Mouse (Mus musculus): Measurements from ENCODE around the gene Mier2. TPM values are rescaled to one million over a fixed set of nuclear protein-coding genes. Genes with fewer than 3 reads are reported as not detected.

The Mier2 gene
- total RNA-seq, 2 experiments from 2014 or later, result 9.2 to 12.4 TPM

DNA sequence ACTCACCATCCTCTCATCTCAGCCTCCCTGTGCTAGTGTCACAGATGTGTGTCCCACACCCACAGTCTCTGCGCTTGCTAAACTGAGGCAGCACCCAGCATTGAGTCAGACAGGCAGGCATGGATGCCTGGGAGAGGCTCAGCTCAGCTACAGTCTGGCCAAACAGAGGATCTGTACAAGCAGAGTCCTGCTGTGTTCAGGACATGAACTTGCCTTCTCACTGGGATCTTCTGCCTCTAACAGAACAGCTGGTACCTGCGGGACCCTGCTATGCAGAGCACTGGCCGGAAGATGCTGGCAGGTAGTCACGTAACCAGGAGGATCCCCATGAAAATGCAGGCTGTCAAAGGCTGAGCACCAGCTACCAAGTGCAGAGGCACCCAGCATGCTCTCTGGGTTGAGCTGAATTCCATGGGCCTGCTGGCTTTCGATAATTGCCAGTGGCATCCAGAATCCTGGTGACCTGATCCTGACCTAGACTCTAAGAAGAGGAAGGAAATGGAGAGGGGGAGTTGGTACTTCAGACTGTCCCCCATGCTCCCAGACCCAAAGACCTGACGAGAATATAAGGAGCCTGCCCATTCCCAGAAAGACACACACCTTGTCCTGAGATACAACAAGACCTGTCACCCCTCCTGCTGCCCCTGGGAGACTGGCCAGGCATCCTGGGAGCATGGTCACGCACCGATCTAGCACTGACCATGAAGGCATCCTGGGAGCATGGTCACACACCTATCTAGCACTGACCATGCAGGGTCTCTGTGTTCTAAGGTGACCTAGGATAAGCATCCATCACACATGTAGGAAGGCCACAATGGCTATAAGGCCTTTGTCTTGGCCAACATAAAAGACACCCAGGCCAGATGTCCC lies 29.3 kb downstream of the Mier2 start:
- no peak for DNase-seq
- intact Hi-C loops (cut with DNase I), result no loop called here

DNA sequence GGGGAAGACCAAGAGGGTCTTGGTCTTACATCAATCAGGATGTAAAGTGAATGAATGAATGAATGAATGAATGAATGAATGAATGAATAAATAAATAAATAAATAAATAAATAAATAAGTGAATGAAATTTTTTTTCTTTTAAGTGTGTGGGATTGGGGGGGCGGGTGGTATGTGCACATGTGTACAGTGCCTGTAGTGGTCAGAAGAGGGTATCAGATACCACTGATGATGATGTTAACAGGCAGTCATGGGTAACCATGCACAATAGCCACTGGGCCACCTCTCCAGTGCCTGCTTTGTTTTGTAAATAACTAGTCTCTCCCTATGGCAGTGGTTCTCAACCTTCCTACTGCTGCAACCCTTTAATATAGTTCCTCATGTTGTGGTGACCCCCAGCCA lies 30.6 kb downstream of the Mier2 start:
- DNase-seq, result no peak
- intact Hi-C loops (cut with DNase I), result no loop called here

DNA sequence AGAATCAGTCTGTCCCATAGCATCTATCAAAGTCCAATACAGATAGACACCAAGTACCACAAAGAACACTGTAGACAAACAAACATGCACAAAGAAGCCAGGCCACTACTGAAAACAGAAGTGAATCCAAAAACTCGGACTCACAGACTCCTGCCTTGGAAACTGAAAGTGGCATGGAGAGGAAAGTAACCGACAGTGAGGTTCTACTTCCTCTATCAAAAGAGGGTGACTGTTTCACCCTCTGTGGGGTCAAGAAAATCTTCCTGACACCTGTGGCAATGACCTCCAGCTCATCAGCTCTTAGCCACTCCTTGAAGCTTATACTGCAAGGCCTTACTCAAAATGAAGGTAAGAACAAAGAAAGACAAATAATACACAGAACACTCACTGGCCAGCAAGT lies 48.3 kb downstream of the Mier2 start:
- intact Hi-C loops (cut with DNase I), result no loop called here
- no peak for DNase-seq

DNA sequence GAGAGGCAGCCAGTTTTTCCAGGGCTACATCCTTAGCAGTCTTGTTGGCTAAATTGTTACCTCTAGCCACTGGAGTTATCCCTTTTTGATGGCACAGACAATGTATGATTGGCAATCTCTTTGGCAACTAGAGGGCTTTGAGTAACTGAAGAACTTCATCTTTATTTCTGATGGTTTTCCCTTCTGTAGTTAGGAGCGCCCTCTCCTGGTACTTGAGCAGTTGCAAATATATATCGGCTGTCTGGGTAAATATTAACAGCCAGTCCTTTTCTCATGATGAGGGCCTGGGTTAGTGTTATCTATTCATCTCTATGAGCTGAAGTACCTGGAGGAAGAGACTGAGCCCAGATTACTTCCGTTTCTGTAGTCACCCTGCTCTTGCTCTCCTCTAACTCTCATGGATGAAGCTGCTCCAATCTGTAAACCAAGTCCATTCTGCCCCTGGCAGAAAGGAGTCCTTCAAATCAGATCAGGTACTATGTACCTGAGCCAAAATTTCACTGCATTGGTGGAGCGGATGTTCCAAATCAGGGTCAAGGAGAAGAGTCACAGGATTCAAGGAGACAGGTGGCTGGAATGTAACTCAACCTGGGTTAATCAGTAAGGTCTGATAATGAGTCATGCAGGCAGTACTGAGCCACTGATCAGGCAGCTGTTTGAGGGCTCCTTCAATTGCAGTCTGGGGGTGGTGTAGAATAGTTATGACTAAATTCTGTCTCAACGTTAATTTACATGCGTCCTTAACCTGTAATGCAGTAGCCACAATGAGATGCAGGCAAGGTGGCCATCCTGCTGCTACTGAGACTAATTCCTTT lies 52.0 kb downstream of the Mier2 start:
- intact Hi-C loops (cut with DNase I), result no loop called here
- no peak for DNase-seq

DNA sequence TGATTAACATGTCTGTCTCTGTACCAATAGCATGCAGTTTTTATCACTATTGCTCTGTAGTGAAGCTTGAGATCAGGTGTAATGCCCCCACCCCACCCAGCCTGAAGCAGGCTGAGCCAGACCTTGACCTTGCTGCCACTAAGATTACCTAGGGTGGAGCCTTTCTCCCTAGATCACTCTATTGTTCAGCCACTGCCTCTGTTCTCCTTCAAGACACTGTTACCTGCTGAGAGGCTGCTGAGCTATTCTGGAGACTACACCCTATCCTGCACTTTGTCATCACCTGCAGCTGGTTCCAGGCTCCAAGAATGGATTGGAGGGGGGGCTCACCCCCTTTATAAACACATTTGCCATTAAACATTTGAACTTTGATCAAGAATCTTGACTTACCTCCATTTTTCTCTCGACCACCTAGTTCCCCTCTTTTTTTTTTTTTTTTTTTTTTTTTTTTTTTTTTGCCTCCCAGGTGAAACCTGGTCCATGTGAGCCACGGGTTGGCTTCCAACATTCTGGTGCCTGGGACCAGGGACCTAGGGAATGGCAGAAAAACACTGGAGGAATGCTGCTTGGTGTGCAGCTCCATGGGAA lies 58.2 kb downstream of the Mier2 start:
- intact Hi-C loops (cut with DNase I), result no loop called here
- no peak for DNase-seq

DNA sequence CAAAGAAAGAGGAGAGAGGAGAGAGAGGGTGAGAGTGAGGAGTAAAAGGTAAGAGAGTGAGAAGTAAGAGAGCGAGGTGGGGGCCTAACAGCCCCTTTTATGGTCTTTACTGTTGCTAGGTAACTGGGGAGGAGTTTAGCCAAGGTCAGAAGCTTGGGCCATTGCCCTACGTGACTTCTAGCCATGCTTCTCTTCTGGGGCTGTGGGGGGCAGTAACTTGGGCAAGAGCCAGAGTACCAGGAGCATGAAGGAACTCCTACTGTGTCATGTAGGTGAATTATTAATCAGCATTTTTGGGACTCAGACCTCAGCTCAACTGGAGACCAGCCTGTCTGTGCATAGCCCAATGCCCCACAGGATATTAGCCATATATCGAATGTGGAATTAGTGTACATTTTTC lies 59.1 kb downstream of the Mier2 start:
- intact Hi-C loops (cut with DNase I), result no loop called here
- no peak for DNase-seq

Small RNAs within 50 kb of the gene (microRNA-seq; reads per million reads assigned to microRNA genes)
- gene Mir6909, result 0.27 to 0.48 reads per million in 2 experiments

Other genes with a start within 250 kb of the Mier2 start
- not detected for gene Vmn2r82, start 198.7 kb downstream of the Mier2 start, total RNA-seq (2021)
- not detected for gene Vmn2r83, start 86.5 kb downstream of the Mier2 start, total RNA-seq (2021)
- gene Plpp2, start 21.4 kb downstream of the Mier2 start, total RNA-seq (2021), result 1 to 10 TPM; 2.4 to 3.1 TPM
- not detected for gene Theg, start 32.1 kb upstream of the Mier2 start, total RNA-seq (2021)
- gene C2cd4c, start 58.8 kb upstream of the Mier2 start, total RNA-seq (2021), result not detected
- gene Shc2, start 82.7 kb upstream of the Mier2 start, total RNA-seq (2021), result 1 to 10 TPM; 3.5 to 4.0 TPM
- gene Odf3l2, start 90.5 kb upstream of the Mier2 start, total RNA-seq (2021), result not detected
- gene Madcam1, start 109.4 kb upstream of the Mier2 start, total RNA-seq (2021), result under 1 TPM in 1 of 2 experiments, not detected in 1; 0.37 TPM
- gene Tpgs1, start 114.2 kb upstream of the Mier2 start, total RNA-seq (2021), result 10 to 100 TPM; 21.7 to 23.0 TPM
- gene Cdc34, start 127.0 kb upstream of the Mier2 start, total RNA-seq (2021), result 100 to 1,000 TPM; 158 to 159 TPM
- gene Gzmm, start 133.8 kb upstream of the Mier2 start, total RNA-seq (2021), result 1 to 10 TPM; 4.5 to 5.4 TPM
- 1,000 to 10,000 TPM; 1,285 to 1,330 TPM for gene Bsg, start 149.3 kb upstream of the Mier2 start, total RNA-seq (2021)
- 10 to 100 TPM; 35.7 to 38.7 TPM for gene Hcn2, start 161.4 kb upstream of the Mier2 start, total RNA-seq (2021)
- 10 to 100 TPM; 45.3 to 46.8 TPM for gene Polrmt, start 191.4 kb upstream of the Mier2 start, total RNA-seq (2021)
- not detected for gene Fgf22, start 199.9 kb upstream of the Mier2 start, total RNA-seq (2021)
- 10 to 100 TPM; 25.9 to 26.7 TPM for gene Rnf126, start 211.8 kb upstream of the Mier2 start, total RNA-seq (2021)
- 1 to 10 TPM; 2.8 to 3.4 TPM for gene Fstl3, start 222.1 kb upstream of the Mier2 start, total RNA-seq (2021)
- under 1 TPM in 1 of 2 experiments, not detected in 1; 0.51 TPM for gene Prss57, start 235.8 kb upstream of the Mier2 start, total RNA-seq (2021)
- gene Palm, start 238.4 kb upstream of the Mier2 start, total RNA-seq (2021), result 10 to 100 TPM; 71.8 to 86.5 TPM